Mouse (Mus musculus) G1E (cell line): ENCODE measurements around the gene Pla2g4b. TPM values are rescaled to one million over a fixed set of nuclear protein-coding genes. Genes with fewer than 3 reads are reported as not detected.

ENCODE experiments used
- ATAC-seq: 2 replicates; pipeline ENCODE4 v1.8.0; 2016; ENCODE audit warnings: mild to moderate bottlenecking; ENCODE audit not compliant: insufficient number of reproducible peaks, poor library complexity, low FRiP score, severe bottlenecking; ENCODE audit errors: extremely low read depth
- DNase-seq: peaks from one replicate; pipeline ENCODE4 v3.0.0; 2012; ENCODE audit warnings: low spot score
- H3K27me3 ChIP-seq: 2 replicates; pipeline ENCODE4 v1.6.1; 2012; ENCODE audit warnings: mild to moderate bottlenecking, low read length, inconsistent platforms; ENCODE audit not compliant: insufficient read depth
- H3K36me3 ChIP-seq: replicated peaks from 2 replicates; pipeline ENCODE3; 2012; ENCODE audit warnings: mild to moderate bottlenecking, inconsistent platforms
- H3K4me1 ChIP-seq: 2 replicates; pipeline ENCODE4 v1.6.1; 2012; ENCODE audit warnings: low read depth, low read length, inconsistent platforms, mixed read lengths; ENCODE audit not compliant: insufficient read depth
- H3K4me3 ChIP-seq: 2 replicates; pipeline ENCODE4 v1.5.1; 2012; ENCODE audit warnings: low read depth, mild to moderate bottlenecking, inconsistent platforms, low read length, moderate library complexity, mixed read lengths
- H3K9me3 ChIP-seq: replicated peaks from 2 replicates; pipeline ENCODE4 v1.6.1; 2012; ENCODE audit warnings: inconsistent platforms
- CTCF ChIP-seq: IDR thresholded peaks from 2 replicates; pipeline ENCODE4 v1.5.1; 2012; ENCODE audit warnings: low read depth, low read length, inconsistent platforms, mixed read lengths
- GATA1 ChIP-seq: IDR thresholded peaks from 2 replicates; pipeline ENCODE4 v1.6.1; 2012; ENCODE audit warnings: borderline replicate concordance, low read length, inconsistent platforms, mixed read lengths
- TAL1 ChIP-seq: conservative IDR thresholded peaks from 2 replicates; pipeline ENCODE4 v1.6.1; 2012; ENCODE audit warnings: low read depth, low read length, inconsistent platforms, mixed read lengths
- polyA plus RNA-seq: library from polyadenylated mRNA; stranded (reverse); fragments of >175 nt; gene quantifications from 2 replicates; pipeline ENCODE4 v1.2.3, GENCODE M21; 2012
- total RNA-seq, 2 experiments: library from RNA; stranded (forward) in 1 of 2; stranded (reverse) in 1 of 2; fragments of 200-1000 nt in 1 of 2; fragments of >200 nt in 1 of 2; fragmentation: Nextera tagmentation in 1 of 2; gene quantifications; 2 replicates each; pipeline ENCODE4 v1.2.3; 2014 to 2017

Pla2g4b gene
- total and polyA plus RNA-seq, 3 experiments: 0.27 to 0.59 TPM; not detected in 1

- Histone ChIP-seq H3K4me3 (no peak overlapping the region), H3K36me3 (peaks cover 52% of the 10 kb centered on the region), H3K27me3 (no peaks in the 10 kb centered on the region), H3K4me1 (no peaks in the 10 kb centered on the region), H3K9me3 (no peaks in the 10 kb centered on the region)
- DNase-seq (no peak), ATAC-seq (no peak)
- TF ChIP-seq CTCF (no peak), TAL1 (no peak), GATA1 (no peak)
Observed at GRCm38 (mm10) chr2:120090979-120091378, 57.8 kb downstream of the Pla2g4b start.

Other genes starting within 250 kb of the Pla2g4b start
- 22.3 and 23.9 TPM in 2 replicates for gene Rpap1, start 245.9 kb upstream of the Pla2g4b start, total RNA-seq (2014; fragmentation: Nextera tagmentation)
- gene Rpap1, start 245.9 kb upstream of the Pla2g4b start, total RNA-seq (2017): 8.0 and 8.1 TPM in 2 replicates
- gene Rpap1, start 245.9 kb upstream of the Pla2g4b start, polyA plus RNA-seq: 36.4 and 41.3 TPM in 2 replicates
- not detected in 2 replicates for gene Tyro3, start 235.7 kb upstream of the Pla2g4b start, total RNA-seq (2014; fragmentation: Nextera tagmentation)
- gene Tyro3, start 235.7 kb upstream of the Pla2g4b start, total RNA-seq (2017): 0.87 and 1.1 TPM in 2 replicates
- gene Tyro3, start 235.7 kb upstream of the Pla2g4b start, polyA plus RNA-seq: 0.28 and 0.42 TPM in 2 replicates
- 186 and 200 TPM in 2 replicates for gene Mga, start 136.2 kb upstream of the Pla2g4b start, total RNA-seq (2014; fragmentation: Nextera tagmentation)
- gene Mga, start 136.2 kb upstream of the Pla2g4b start, total RNA-seq (2017): 69.4 and 80.7 TPM in 2 replicates
- gene Mga, start 136.2 kb upstream of the Pla2g4b start, polyA plus RNA-seq: 2.7 and 4.1 TPM in 2 replicates
- gene Mapkbp1, start 60.7 kb upstream of the Pla2g4b start, total RNA-seq (2014; fragmentation: Nextera tagmentation): 9.3 and 9.8 TPM in 2 replicates
- 3.7 and 3.9 TPM in 2 replicates for gene Mapkbp1, start 60.7 kb upstream of the Pla2g4b start, total RNA-seq (2017)
- 2.8 and 4.2 TPM in 2 replicates for gene Mapkbp1, start 60.7 kb upstream of the Pla2g4b start, polyA plus RNA-seq
- 2.8 and 3.7 TPM in 2 replicates for gene Jmjd7, start 5.9 kb upstream of the Pla2g4b start, total RNA-seq (2014; fragmentation: Nextera tagmentation)
- gene Jmjd7, start 5.9 kb upstream of the Pla2g4b start, total RNA-seq (2017): 0.66 and 0.70 TPM in 2 replicates
- 3.2 TPM in 2 replicates for gene Jmjd7, start 5.9 kb upstream of the Pla2g4b start, polyA plus RNA-seq
- not detected in 2 replicates for gene Gm28042, start 5.9 kb upstream of the Pla2g4b start, total RNA-seq (2014; fragmentation: Nextera tagmentation)
- gene Gm28042, start 5.9 kb upstream of the Pla2g4b start, total RNA-seq (2017): 0.05 and 0.23 TPM in 2 replicates
- gene Gm28042, start 5.9 kb upstream of the Pla2g4b start, polyA plus RNA-seq: 0.06 and 0.21 TPM in 2 replicates
- 10.8 TPM in 2 replicates for gene Ehd4, start 121.2 kb downstream of the Pla2g4b start, total RNA-seq (2014; fragmentation: Nextera tagmentation)
- 11.0 TPM in 2 replicates for gene Ehd4, start 121.2 kb downstream of the Pla2g4b start, total RNA-seq (2017)
- 30.3 and 36.1 TPM in 2 replicates for gene Ehd4, start 121.2 kb downstream of the Pla2g4b start, polyA plus RNA-seq
- gene Pla2g4e, start 211.9 kb downstream of the Pla2g4b start, total RNA-seq (2014; fragmentation: Nextera tagmentation): not detected in 2 replicates
- 0.05 TPM in 1 of 2 replicates, not detected in the other for gene Pla2g4e, start 211.9 kb downstream of the Pla2g4b start, total RNA-seq (2017)
- gene Pla2g4e, start 211.9 kb downstream of the Pla2g4b start, polyA plus RNA-seq: not detected in 2 replicates